Mouse (Mus musculus): Measurements from ENCODE around the gene Dnmt1.

- TF ChIP-seq GATA1 (IDR thresholded peaks at IDR 0.05; ENCODE audit: borderline replicate concordance, low read length) (no peak), FLI1 (IDR thresholded peaks at IDR 0.05; ENCODE audit: low read length) (no peak)
Observed at GRCm38 (mm10) chr9:20875021-20875790, 84.5 kb downstream of the Dnmt1 start.

Measured in megakaryocyte, embryonic 14.5 days (primary cell).